Mouse (Mus musculus) thymus, postnatal 4 days (tissue): ENCODE results near the gene Nr2c1.

ENCODE experiments used
- DNase-seq: peaks from one replicate; pipeline ENCODE4 v3.0.0; 2021

Nr2c1 gene

DNA sequence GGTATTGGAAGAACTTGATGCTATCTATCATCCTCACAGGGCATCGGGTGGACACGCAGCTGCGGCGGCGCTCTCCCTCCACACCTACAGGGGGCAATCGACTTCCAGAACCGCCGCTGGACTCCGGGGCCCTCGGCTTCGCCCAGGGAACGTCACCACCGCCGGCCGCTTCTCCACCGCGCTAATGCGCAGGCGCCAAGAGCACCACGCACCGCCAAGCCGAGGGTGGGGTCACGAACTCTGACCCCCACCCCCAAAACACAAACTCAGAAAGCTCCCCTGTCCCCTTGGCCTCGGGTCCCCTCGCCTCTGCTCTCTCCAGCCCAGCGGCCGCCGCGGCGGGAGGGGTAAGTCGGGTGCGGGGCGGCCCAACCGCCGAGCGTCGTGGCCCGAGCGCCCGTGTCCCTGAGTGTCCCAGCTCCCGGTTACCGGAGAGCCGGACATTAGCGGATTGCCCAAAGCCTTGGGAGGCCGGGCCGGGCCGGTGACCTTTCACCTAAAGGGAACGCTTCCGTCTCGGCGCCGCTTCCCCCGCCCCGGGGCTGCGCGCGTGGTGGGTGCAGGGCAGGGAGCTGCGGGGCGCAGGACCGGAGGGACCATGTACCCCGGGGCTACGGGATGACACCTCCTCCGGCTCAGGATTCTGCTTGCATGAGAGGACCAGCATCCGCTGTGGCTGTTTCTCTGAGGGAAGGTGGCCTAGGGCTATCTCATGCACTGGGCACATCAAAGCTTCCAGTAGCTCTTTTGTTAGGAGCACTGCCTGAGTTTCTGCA lies at the start of gene Nr2c1:
TSS of gene Nr2c1 (plus strand) at position 268 of the 776 bp plus-strand sequence.
- peak; percentile 81 for DNase-seq

DNA sequence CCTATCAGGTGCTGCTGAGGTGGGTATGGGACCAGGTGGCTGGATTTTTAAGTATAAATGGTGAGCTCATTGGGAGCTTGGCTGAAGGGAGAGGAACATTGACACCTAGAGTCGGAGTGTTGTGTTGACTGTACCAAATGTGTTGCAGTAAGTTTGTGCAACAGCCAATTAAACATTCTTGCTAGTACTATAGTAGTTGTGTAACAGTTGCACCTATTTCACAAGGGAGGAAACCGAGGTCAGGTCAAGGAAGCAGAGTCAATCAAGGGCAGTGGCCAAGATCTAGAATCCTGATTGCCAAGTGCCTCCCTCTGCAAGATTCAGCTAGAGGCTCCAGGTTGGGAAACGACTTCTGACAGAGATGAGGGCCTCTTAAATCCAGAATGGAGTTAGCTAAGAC lies 49.7 kb upstream of the Nr2c1 start:
- DNase-seq, result no peak

DNA sequence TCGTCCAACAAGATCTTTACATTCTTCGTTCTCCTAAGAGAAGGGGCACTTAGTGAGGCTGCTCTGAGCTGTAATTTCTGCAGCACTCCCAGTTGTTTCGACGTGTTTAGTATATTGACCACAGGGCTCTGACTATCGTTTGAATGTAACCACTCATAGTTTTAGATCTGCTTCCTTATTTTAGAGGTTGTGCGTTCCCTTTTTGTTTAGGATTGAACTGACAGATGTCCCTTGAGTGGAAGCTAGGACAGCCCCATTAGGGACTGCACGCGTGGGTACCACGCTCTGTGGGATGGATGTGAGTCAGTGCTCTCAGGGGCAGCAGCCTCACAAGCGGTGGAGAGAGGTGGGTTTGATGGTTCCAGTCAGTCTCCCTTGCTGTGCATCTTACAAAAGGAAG lies 42.3 kb upstream of the Nr2c1 start:
- no peak for DNase-seq

DNA sequence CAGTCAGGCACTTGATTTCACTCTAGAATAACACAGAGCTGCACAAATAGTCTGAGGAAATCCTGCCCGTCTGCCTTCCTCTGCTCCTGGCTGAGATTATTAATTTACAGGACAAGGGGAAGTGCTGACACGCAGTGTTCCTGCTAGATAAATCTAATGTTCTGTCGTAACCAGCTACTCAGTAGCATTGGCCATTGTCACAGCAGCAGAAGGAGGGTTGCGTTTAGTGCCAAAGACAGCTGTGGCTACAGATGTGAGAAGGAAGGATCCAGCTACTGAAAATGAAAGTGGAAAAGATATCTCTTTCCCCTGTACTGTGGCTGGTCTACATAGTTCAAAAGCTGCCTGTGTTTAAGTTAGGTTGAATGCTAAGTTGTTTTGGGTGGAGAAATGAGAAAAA lies 40.7 kb upstream of the Nr2c1 start:
- DNase-seq, result no peak

DNA sequence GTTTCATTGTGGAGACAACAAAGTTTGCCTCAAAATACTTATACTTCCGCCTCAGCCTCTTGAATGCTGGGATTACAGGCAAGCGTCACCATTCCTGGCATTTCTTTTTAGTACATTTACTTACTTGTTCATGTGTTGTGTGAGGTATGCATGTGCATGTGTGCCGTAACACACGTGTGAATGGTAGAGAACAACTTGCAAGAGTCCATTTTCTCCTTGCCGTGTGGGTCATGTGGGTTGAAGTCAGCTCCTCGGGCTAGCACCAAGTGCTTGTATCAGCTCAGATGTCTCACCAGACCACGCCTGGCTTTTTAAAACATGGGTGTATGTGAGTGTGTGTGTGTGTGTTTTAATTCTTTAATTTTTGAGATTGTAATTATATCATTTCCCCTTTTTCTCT lies 40.2 kb upstream of the Nr2c1 start:
- no peak for DNase-seq

DNA sequence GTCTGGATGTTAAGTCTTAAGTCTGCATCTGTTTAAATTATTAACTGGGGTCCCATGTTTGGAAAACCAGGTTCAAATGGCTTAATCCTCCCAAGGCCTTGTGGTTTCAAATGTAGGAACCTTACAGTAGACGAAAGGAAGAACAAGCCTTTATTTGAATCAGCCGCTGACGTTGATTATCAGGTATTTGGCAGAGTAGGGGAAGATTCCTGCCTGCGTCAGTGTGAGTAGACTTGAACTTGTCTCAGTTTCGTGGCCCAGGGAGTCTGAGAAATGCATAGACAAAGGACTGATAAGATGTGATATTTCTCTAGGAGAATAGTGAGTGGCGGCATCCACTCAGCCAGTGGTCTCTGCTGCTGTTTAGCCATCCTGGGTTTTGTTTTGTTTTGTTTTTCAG lies 39.0 kb upstream of the Nr2c1 start:
- DNase-seq, result no peak

DNA sequence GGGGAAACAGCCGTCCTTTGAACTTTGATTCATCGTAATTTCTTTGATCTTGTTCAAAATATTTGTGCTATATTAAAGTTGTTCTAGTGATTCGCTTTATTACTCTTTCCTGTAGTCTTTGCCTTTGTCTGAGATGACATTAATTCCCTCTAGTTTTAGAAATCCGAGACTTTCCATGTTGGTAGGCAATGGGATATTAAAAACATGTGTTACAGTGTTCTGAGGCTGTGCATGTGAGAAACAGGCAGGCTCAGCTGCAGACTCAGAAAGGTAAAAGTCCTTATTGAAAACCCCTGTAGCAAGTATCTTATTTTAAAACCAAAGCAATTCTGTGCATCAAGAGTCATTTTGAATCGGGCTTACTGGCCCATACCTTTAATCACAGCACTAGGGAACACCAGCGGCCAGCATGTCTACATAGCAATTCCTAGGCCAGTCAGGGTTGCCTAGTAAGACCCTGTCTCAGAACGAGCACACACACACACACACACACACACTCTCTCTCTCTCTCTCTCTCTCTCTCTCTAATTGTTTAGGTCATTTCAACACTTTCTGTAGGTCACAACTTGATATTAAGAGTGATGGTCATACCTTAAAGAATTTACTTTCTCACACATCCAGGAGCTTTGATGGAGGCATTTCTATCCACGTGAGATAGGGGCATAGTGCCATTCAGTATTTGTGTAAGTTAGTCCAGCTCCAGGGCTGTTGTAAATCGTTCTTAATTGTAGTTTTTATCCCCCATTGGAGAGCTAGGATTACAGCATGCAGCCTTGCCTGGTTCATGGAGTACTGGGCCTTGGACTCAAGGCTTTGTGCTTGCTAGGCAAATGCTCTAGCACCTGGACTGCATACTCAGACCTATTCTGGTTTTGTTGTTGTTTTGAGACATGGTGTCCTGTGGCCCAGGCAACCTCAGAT lies 36.7 kb upstream of the Nr2c1 start:
- DNase-seq, result no peak

DNA sequence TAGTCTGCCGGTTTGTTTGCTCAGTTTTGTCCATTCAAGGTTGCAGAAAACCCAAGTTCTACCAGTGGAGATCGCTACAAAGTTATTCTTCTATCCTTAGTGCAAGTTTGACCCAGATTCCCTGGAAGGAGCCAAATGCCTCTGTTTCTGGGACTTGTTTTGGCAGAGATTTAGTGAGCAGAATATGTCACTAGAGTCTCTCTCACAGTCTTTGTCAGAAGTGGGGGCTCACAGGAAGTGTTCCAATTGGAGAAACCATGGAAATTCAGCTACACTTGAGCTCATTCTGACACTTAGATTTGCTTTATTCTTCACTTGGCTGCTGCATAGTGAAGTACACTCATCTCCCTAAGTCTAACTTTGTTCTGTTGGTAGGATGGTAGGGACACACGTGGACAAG lies 35.6 kb upstream of the Nr2c1 start:
- DNase-seq, result no peak

DNA sequence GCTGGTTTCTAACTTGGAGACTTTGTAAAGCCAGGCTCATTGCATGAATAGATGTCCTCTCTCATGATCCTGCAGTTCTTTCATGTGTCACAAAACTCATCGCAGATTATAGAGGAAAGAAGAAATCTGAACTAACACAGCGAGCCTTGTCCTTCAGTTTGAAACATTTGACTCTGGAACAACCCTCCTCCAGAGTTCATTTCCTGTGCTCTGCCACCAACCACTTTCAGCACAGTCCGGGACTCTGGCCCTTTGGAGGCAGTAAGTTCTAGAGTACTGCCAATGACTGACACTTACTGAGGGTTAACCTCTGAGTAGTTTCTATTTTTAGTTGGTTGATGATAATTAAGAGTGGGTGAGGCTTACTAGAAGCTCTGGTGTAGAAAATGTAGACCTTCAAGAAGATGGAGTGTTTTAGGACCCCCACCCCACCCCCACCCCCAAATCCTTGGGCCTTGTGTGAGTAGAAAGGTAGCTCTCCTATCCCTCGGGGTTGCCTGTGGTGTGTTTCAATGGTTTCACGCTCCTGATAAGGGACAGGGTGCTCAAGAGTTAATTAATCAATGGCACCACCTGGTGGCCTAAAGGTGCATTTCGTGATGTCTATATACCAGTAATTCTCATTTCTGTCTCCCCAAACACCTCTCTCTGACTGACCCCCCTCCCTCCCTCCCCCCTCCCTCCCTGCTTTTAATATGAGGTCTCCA lies 31.8 kb upstream of the Nr2c1 start:
- DNase-seq, result peak; percentile 89

DNA sequence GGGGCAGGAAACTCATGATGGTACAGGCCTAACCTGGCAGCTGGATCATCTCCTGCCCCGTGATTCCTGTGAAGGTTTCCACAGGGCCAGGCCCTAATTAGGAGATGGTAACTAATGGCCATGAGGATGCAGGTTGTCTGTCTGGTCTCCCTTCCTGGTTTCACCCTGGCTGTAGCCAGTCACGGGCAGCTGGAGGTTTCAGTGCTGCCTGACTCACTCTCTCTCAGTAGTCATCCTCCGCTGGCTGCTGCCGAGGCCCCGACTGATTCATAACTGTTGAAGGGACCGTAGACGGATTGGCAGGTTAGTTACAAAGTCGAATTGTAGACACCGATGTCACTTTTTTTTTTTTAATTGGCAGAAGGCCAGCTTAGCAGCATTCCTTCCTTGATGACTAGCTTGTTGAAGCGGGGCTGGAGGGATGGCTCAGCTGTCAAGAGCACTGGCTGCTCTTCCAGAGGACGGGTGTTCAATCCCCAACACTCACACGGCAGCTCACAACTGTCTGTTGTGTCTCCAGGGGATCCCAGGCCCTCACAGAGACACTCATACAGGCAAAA lies 31.0 kb upstream of the Nr2c1 start:
- no peak for DNase-seq

DNA sequence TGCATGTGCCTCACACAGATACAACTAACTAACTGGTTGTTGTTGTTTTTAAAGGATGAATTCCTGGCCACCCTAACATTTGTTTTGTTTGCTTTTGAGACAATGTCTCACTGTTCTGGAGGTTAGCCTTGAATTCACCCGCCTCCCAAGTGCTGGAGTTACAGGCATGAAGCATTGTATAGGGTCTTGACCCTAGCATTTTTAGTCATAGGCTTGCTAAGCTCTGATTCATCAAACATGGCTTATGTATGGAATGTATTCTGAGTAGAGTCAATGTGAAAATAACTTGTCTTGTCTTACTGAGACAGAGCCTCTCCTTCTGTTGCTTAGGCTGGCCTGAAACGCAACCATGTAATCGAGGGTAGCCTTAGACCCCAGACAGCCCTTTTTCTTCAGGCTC lies 29.9 kb upstream of the Nr2c1 start:
- no peak for DNase-seq

DNA sequence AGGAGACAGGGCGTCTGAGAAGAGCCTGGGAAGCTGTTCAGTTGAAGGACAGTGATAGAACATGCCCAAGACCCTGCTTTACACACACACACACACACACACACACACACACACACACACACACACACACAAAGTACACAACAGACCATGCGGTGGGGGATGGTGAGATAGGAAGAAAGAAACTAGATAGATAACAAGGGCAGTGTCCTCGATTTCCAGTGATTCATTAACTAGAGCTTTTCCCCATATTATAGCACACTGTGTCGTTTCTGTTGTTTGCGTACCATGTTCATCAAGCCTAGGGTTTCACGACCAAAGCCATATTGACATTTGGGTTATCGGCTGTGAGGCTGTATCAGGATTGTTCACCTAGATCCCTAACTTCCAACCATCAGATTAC lies 28.8 kb upstream of the Nr2c1 start:
- DNase-seq, result no peak

DNA sequence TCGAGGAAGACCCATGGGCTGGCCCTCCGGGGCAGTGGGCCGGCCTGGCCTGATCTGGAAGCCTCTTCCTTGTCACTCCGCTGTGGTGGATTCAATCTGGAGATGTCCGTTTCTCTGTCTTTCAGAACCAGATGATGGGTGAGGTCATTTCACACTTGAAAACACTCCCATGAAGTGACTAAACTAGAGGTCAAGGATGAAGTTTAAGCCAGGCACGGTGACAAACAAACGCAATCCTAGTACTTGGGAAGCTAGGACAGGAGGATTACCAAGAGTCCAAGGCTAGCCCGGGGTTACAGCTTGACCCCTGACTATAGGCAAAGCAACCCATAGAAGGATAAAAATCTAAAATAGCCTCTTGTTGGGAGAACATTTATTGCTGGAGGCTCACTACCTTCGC lies 27.1 kb upstream of the Nr2c1 start:
- DNase-seq, result no peak

DNA sequence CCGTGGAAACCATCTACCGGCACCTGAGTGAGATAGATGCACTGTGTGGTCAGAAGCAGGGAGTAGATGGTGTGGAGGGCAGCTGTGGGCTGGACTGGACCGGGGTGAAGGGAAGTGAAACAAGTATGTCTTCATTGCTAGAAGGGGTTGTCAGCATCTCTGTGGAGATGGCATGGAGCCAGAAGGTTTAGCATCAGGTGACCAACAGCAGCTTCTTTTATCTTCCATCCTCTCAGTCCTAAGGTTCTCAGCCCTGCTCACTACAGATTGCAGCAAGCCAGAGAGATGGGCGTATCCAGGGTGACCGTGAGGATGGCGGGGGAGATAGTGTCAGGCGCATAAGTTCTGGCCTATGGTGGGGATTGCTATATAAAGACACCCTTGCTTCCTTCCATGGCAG lies 25.2 kb upstream of the Nr2c1 start:
- DNase-seq, result no peak

DNA sequence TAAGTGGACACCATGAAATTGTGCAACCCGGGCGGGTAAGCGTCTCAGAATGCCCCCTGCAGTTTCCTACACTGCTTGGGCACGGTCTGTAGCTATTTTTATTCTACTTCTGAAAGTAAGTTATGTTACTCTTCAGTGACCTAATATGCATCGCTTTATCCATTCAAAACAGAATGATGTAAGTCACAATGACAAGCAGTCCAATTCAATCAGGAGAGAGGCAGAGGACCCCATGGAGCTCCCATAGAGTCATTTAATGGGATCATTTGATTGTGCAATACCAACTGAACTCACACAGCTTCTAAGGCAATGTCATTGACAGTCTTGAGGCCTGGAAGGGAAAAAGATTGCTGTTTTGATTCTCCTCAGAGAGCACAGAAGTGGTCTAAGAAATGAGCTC lies 24.2 kb upstream of the Nr2c1 start:
- no peak for DNase-seq

DNA sequence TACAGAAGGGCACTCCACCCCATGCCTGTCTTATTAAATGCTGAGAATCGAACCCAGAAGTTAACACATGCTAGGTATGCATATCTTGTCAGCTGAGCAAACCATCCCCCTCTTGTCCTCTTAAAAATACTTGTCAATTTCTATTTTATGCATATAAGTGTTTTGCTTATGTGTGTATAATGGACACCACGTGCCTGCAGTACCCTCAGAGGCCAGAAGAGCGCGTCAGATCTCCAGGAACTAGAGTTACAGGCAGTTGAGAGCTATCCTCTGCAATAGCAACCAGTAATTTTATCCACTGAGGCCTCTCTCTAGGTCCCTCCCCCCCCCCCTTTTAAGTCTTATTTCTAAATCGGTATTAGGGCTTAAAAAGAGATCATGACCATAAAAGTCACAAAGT lies 23.4 kb upstream of the Nr2c1 start:
- peak; percentile 59 for DNase-seq

DNA sequence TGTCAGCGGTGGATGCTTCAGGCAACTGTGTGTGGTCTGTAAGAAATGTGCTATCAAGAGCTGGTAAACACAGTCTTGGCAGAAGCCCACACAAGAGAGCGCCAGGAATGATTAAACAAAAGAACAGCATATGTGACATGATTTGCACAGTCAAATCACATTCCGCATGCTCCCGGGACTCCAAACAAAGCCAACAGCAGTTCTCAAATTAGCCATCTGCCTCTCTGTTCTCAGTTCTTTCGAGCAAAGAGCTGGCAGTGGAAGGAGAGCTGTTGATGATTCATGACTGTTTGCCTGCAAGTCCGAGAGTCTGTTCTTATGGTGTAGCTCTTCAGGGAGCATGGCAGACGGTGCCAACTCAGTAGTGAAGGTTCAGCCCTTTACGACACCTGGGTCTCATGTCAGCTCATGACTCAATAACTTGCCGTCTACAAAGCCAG lies 18.1 kb upstream of the Nr2c1 start:
- no peak for DNase-seq

DNA sequence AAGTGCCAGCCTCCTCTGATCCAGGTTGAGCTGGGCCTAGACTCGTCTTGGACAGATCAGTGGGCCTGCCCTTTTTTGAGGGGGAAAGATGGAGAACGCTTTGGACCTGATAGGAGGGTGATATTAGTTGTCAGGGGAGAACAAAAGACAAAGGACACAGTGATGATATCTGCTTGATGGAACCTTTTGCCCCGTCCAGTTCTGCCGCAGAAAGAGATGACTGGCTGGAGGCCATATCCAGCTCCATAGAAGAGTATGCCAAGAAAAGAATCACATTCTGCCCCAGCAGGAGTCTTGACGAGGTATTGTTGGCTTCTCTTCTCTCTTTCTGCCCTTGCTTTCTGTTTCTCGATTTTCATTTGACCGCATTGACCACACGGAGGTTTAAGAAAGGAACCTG lies 14.7 kb upstream of the Nr2c1 start:
- DNase-seq, result no peak

DNA sequence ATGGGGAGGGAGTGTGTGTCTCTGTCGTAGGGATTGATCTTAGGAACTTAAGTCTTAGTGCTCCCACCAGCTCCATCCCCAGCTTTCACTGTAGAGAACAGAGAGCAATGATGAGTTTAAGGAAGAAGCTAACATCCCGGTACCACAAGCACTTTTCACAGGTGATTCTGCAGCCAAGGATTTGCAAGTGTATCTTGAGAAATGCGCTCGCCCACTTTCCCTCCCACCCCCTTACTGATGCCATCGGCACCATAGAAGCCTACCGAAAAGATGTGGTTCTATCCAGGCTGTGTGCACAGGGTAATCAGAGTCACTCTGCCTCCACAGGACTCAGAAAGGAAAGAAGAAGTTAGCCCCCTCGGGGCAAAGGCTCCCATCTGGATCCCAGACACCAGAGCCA lies 14.1 kb upstream of the Nr2c1 start:
- no peak for DNase-seq

DNA sequence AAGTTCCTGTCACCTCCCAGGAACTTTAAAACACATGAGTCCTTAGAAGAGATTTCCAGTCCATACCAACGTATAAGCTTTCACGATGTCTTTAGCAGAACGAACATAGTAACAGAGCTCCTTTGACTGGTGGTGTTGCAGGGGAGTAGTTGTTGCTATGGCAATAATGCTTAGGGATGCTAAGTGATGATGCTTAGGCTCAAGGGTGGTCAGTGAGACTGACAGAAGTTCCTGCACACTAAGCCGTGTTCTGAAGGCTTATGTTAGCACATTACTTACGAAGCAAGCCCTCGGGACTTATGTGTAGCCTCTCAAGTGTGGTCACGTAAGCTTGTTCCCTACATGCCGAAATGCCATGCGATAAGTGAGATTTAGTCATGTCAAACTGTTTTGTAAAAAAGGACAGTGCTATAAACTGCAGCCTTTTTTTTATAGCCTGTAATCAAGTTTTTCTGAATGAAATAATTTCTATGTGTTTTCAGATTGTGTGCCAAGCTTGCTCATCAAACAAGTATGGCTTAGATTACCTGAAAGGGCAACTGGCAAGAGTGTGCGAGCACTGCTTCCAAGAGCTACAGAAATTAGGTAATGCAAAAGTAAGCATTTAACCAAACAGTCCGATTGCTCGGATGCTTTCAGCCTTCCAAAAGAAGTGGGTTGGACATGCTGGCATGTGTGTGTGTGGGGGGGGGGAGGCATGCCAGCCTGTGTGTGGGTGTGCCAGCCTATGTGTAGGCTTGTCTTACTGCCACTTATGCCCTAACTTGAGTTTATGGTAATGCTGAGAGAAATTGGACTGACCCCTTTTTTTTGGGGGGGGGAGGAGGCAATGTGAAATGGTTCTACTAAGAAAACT lies 13.1 kb upstream of the Nr2c1 start:
- no peak for DNase-seq

DNA sequence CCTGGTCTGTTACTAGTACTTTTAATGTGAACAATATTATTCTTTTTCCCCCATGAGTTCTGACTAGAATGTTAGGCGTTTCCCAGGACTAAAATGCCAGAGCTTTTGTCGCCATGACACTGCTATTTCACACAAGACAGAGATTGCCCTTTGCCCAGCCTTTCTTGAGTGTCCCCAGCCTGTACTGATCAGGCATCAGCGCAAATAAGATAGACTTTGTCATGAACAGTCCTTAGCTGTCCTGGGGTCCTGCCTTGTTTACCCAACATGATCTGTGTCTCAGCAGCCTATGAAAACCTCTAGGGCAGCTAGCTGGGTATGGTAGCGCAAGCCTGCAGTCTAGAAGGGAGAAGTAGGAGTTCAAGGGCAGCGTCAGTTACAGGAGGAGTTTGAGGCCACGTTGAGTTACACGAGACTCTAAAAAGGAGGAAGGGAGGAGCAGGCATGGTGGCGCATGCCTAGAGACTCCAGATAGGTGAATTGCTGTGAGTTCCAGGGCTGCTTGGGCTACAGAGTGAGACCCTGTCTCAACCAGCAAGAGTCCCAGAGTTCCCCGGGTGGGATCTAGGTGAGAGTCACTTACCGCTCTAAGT lies 8.8 kb upstream of the Nr2c1 start:
- no peak for DNase-seq
